In genomic region chr8:80796070-80796469, GRCm38 (mm10) we compare ENCODE assay signal across 23 mouse cellular contexts.
"Had no signal": no experiment of that assay in that cellular context is flagged by ENCODE, and none has a peak within 500 bp of the region (broad histone marks: within the 10 kb centered on the region; RNA-seq: fewer than 3 reads in every experiment).

No protein-coding gene starts in this region.

- H3K4me3 ChIP-seq: heart, adult 2 months; heart, embryonic 13.5 days; heart, embryonic 15.5 days; hindbrain, embryonic 13.5 days; hindbrain, embryonic 15.5 days; kidney, embryonic 15.5 days; limb, embryonic 13.5 days; limb, embryonic 15.5 days; liver, embryonic 12.5 days had no signal

- H3K27me3 ChIP-seq: heart, embryonic 13.5 days; heart, embryonic 15.5 days; hindbrain, embryonic 13.5 days; hindbrain, embryonic 15.5 days; kidney, embryonic 15.5 days; limb, embryonic 13.5 days; limb, embryonic 15.5 days; liver, embryonic 12.5 days had no signal

- H3K36me3 ChIP-seq: hindbrain, embryonic 13.5 days; hindbrain, embryonic 15.5 days; limb, embryonic 15.5 days had no signal

- H3K9me3 ChIP-seq: heart, embryonic 15.5 days; hindbrain, embryonic 13.5 days; hindbrain, embryonic 15.5 days; kidney, embryonic 15.5 days; limb, embryonic 15.5 days; liver, embryonic 12.5 days had no signal

- H3K4me2 ChIP-seq: heart, embryonic 11.5 days; heart, embryonic 13.5 days; heart, embryonic 15.5 days; hindbrain, embryonic 13.5 days; hindbrain, embryonic 15.5 days; kidney, embryonic 15.5 days; limb, embryonic 13.5 days; limb, embryonic 15.5 days; liver, embryonic 12.5 days had no signal

- DNase-seq: gastrocnemius, postnatal 14 days; gastrocnemius, postnatal 36 days; heart, adult 11 months; heart, adult 2 months; heart, postnatal 14 days; heart, postnatal 36 days; kidney, adult 11 months; kidney, adult 2 months; kidney, adult 9 months; kidney, postnatal 14 days; kidney, postnatal 36 days; left cerebral cortex, postnatal 4 days had no signal

- H3K9ac ChIP-seq: heart, embryonic 13.5 days; heart, embryonic 15.5 days; hindbrain, embryonic 13.5 days; hindbrain, embryonic 15.5 days; kidney, embryonic 15.5 days; limb, embryonic 13.5 days; limb, embryonic 15.5 days; liver, embryonic 12.5 days had no signal

- H3K27ac ChIP-seq: heart, adult 2 months; heart, embryonic 13.5 days; heart, embryonic 15.5 days; hindbrain, embryonic 13.5 days; hindbrain, embryonic 15.5 days; kidney, embryonic 15.5 days; limb, embryonic 13.5 days; limb, embryonic 15.5 days; liver, embryonic 12.5 days had no signal

- H3K4me1 ChIP-seq: liver, embryonic 12.5 days had no signal

- ATAC-seq: hindbrain, postnatal 0 days; intestine, embryonic 16.5 days; liver, embryonic 12.5 days had no signal
